Mouse (Mus musculus) megakaryocyte, embryonic 14.5 days (primary cell): ENCODE results near the gene Pax7.

ENCODE experiments used
- FLI1 ChIP-seq: IDR thresholded peaks from 2 replicates; pipeline ENCODE4 v1.6.1; 2012; ENCODE audit warnings: low read length, inconsistent platforms, mixed read lengths
- GATA1 ChIP-seq: IDR thresholded peaks from 3 replicates; pipeline ENCODE4 v1.6.1; 2012; ENCODE audit warnings: mixed read lengths, low read length, inconsistent platforms, borderline replicate concordance

DNA sequence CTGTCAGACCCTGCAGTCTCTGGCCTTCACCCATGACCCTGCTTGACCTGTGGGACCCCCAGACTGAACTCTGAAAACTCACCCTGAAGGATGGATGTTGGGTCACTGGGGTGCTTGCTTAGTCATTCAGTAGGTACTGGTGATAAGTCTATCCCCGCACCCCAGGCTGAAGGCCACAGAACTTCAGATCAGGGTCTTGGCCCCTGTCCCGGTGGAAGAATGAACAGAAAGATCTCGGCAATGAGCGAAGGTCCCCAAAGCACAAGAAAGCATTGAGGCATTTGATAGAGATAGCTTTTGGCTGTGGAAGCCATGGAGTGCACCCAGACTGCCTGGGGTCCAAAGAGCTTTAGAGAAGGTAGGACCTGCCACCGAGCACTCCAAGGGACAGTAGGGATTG lies 82.4 kb downstream of the Pax7 start:
- no peak for TF ChIP-seq GATA1
- TF ChIP-seq FLI1 = no peak
